Mouse (Mus musculus): ENCODE measurements at regions not wholly inside any gene's neighbourhood (a gene's known extent, or its start where the extent isn't known, plus 50 kb on each side); places are given as distances from the start of the nearest gene placed in this dataset.
"Not testable (repeated sequence)": the region's sequence is repeated elsewhere in the genome, so short reads cannot be mapped to it uniquely, and the experiment has no call there.

GRCm38 (mm10) chr7:47830124-47830523 is 151.8 kb downstream of the Mrgpra4 start:
- H3K4me3 ChIP-seq: no peak overlapping the region
- no peaks in the 10 kb centered on the region for H3K27me3 ChIP-seq (ENCODE audit: insufficient read depth, poor library complexity, severe bottlenecking)
- whole genome bisulfite sequencing: 36% methylated on average over 2 of the region's 2 CpGs
- DNase-seq (ENCODE audit: low spot score): peak; percentile 2
- 0 out of 2 replicates have a peak, but pooled peaks cover 11% of the 10 kb centered on the region for H3K9me3 ChIP-seq
- H3K27ac ChIP-seq: no peak overlapping the region
- H3K4me1 ChIP-seq (replicated peaks): no peaks in the 10 kb centered on the region
- no peaks in the 10 kb centered on the region for H3K36me3 ChIP-seq

GRCm38 (mm10) chr7:47781373-47781772 is 180.2 kb upstream of the Mrgpra3 start:
- H3K27me3 ChIP-seq (ENCODE audit: insufficient read depth, poor library complexity, severe bottlenecking): no peaks in the 10 kb centered on the region
- peaks cover 68% of the 10 kb centered on the region for H3K9me3 ChIP-seq
- H3K4me3 ChIP-seq: no peak overlapping the region

GRCm38 (mm10) chr7:47747528-47747927 is 146.4 kb upstream of the Mrgpra3 start:
- no peak overlapping the region for H3K27ac ChIP-seq
- 68% methylated on average over 3 of the region's 3 CpGs for WGBS
- DNase-seq (ENCODE audit: low spot score): no peak

More at GRCm38 (mm10) chr7:47781373-47781772, 180.2 kb upstream of the Mrgpra3 start:
- no peak overlapping the region for H3K27ac ChIP-seq
- H3K4me1 ChIP-seq (replicated peaks): no peaks in the 10 kb centered on the region
- DNase-seq (ENCODE audit: low spot score): no peak
- no peaks in the 10 kb centered on the region for H3K36me3 ChIP-seq
- WGBS: 63% methylated on average over 6 of the region's 6 CpGs

GRCm38 (mm10) chr7:47740064-47740463 is 138.9 kb upstream of the Mrgpra3 start:
- not testable (repeated sequence) for H3K27ac ChIP-seq; H3K4me3 ChIP-seq; H3K4me1 ChIP-seq (replicated peaks); H3K27me3 ChIP-seq (ENCODE audit: insufficient read depth, poor library complexity, severe bottlenecking); H3K36me3 ChIP-seq; DNase-seq (ENCODE audit: low spot score)
- H3K9me3 ChIP-seq: peaks cover 58% of the 10 kb centered on the region
- 87% methylated on average over 2 of the region's 2 CpGs for WGBS

More at GRCm38 (mm10) chr7:47747528-47747927, 146.4 kb upstream of the Mrgpra3 start:
- no peak overlapping the region for H3K4me3 ChIP-seq
- H3K4me1 ChIP-seq (replicated peaks): no peaks in the 10 kb centered on the region
- H3K36me3 ChIP-seq: no peaks in the 10 kb centered on the region
- peaks cover 48% of the 10 kb centered on the region for H3K9me3 ChIP-seq
- no peaks in the 10 kb centered on the region for H3K27me3 ChIP-seq (ENCODE audit: insufficient read depth, poor library complexity, severe bottlenecking)

- Histone ChIP-seq H3K27ac (no peak overlapping the region), H3K4me1 (replicated peaks) (no peaks in the 10 kb centered on the region), H3K9me3 (peaks cover 61% of the 10 kb centered on the region), H3K27me3 (ENCODE audit: insufficient read depth, poor library complexity, severe bottlenecking) (no peaks in the 10 kb centered on the region), H3K4me3 (no peak overlapping the region), H3K36me3 (no peaks in the 10 kb centered on the region)
- no peak for DNase-seq (ENCODE audit: low spot score)
- 78% methylated on average over 2 of the region's 2 CpGs for WGBS
These were observed 89.9 kb upstream of the Mrgpra3 start for GRCm38 (mm10) chr7:47691121-47691520.

- H3K9me3 ChIP-seq: peaks cover 32% of the 10 kb centered on the region
- WGBS: 85% methylated on average over 2 of the region's 2 CpGs
- DNase-seq (ENCODE audit: low spot score): no peak
- H3K27me3 ChIP-seq (ENCODE audit: insufficient read depth, poor library complexity, severe bottlenecking): no peaks in the 10 kb centered on the region
- no peaks in the 10 kb centered on the region for H3K36me3 ChIP-seq
- H3K4me1 ChIP-seq (replicated peaks): no peaks in the 10 kb centered on the region
- no peak overlapping the region for H3K27ac ChIP-seq
- no peak overlapping the region for H3K4me3 ChIP-seq
These were observed 75.8 kb upstream of the Mrgpra3 start for GRCm38 (mm10) chr7:47676999-47677398.
